Mouse (Mus musculus) G1E (cell line): ENCODE measurements around the gene Slc24a3.

ENCODE experiments used
- CTCF ChIP-seq: IDR thresholded peaks from 2 replicates; pipeline ENCODE4 v1.5.1; 2012; ENCODE audit warnings: low read depth, low read length, inconsistent platforms, mixed read lengths
- GATA1 ChIP-seq: IDR thresholded peaks from 2 replicates; pipeline ENCODE4 v1.6.1; 2012; ENCODE audit warnings: borderline replicate concordance, low read length, inconsistent platforms, mixed read lengths
- GATA2 ChIP-seq: IDR thresholded peaks from 2 replicates; pipeline ENCODE4 v1.6.1; 2012; ENCODE audit warnings: low read depth, low read length, inconsistent platforms, borderline replicate concordance
- POLR2AphosphoS5 ChIP-seq: IDR thresholded peaks from 2 replicates; pipeline ENCODE4 v1.6.1; 2012; ENCODE audit warnings: low read depth, low read length, inconsistent platforms; ENCODE audit not compliant: insufficient replicate concordance
- TAL1 ChIP-seq: conservative IDR thresholded peaks from 2 replicates; pipeline ENCODE4 v1.6.1; 2012; ENCODE audit warnings: low read depth, low read length, inconsistent platforms, mixed read lengths

DNA sequence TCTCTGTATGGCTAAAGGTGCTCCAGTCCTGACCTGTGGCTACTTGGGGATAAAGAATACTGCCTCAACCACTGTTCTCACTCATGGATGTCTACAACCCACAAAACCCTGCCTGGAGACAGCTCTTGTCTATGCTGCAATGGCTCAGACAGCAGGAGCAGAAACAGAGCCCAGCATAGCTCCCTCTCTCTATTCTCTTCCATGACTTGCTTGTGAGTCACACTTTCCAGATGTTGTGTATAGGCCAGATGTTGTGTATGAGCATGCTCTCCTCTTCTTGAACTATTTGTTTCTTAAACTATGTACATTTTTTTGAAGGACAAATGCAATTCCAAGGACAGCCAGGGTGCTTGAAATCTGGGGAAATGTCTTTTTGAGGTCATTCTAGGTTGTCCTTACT, 101.4 kb downstream of the Slc24a3 start:
- no peak for TF ChIP-seq CTCF
- TF ChIP-seq GATA2 = no peak
- TF ChIP-seq GATA1 = no peak
- TF ChIP-seq TAL1 = no peak
- no peak for TF ChIP-seq POLR2AphosphoS5
